Mouse (Mus musculus) right cerebral cortex, postnatal 14 days (tissue): ENCODE data around the gene Misp.

ENCODE experiments used
- DNase-seq: peaks from one replicate; pipeline ENCODE4 v3.0.0; 2022

Gene Misp

GRCm38 (mm10) chr10:79877757-79878156, 57.0 kb downstream of the Misp start:
- no peak for DNase-seq

GRCm38 (mm10) chr10:79879527-79879926, 58.7 kb downstream of the Misp start:
- DNase-seq, result no peak
